ENCODE assay signal across 17 mouse cellular contexts in genomic region chr5:115208601-115209000, GRCm38 (mm10). TPM values are rescaled to one million over a fixed set of nuclear protein-coding genes. Genes with fewer than 3 reads are reported as not detected.
"Had no signal": no experiment of that assay in that cellular context is flagged by ENCODE, and none has a peak within 500 bp of the region (broad histone marks: within the 10 kb centered on the region; RNA-seq: fewer than 3 reads in every experiment).

No protein-coding gene starts in this region.

- H3K27me3 ChIP-seq: neural tube, embryonic 12.5 days; stomach, embryonic 15.5 days had no signal

- H3K4me3 ChIP-seq: liver, embryonic 13.5 days; neural tube, embryonic 12.5 days; stomach, embryonic 15.5 days had no signal

- H3K9me3 ChIP-seq: liver, embryonic 13.5 days; neural tube, embryonic 12.5 days; stomach, embryonic 15.5 days had no signal

- H3K36me3 ChIP-seq: liver, embryonic 13.5 days; neural tube, embryonic 12.5 days; stomach, embryonic 15.5 days had no signal

- H3K27ac ChIP-seq: liver, embryonic 13.5 days; neural tube, embryonic 12.5 days; stomach, embryonic 15.5 days had no signal

- H3K9ac ChIP-seq: liver, embryonic 13.5 days; neural tube, embryonic 12.5 days; stomach, embryonic 15.5 days had no signal

- DNase-seq: kidney, adult 18-20 months; kidney, adult 9 months; kidney, postnatal 14 days; liver, embryonic 13.5 days; lung, adult 2 months; lung, postnatal 14 days; lung, postnatal 4 days; midbrain, embryonic 14.5 days; retina, postnatal 1 day; right cerebral cortex, postnatal 25 days; spleen, adult 18-20 months; thymus, postnatal 25 days had no signal

RNA-seq across cellular contexts. Expression of gene Cabp1, which starts 14.4 kb away (rescaled TPM):
- total RNA-seq: megakaryocyte progenitor cell, adult 5-6 weeks; megakaryocyte-erythroid progenitor cell, adult 5-6 weeks; neutrophil, adult 5-6 weeks had no signal
- polyA plus RNA-seq: liver, embryonic 13.5 days had no signal
